Mouse (Mus musculus) urinary bladder, postnatal 25 days (tissue): ENCODE results near the gene Xlr4a.
A peak's percentile ranks its signal among the peaks of the same experiment; 100 is the strongest.
"Not testable (repeated sequence)": the region's sequence is repeated elsewhere in the genome, so short reads cannot be mapped to it uniquely, and the experiment has no call there.

Experiments
- DNase-seq: peaks from one replicate; pipeline ENCODE4 v3.0.0; 2022; ENCODE audit warnings: low spot score

Xlr4a gene

GRCm38 (mm10) chrX:73082267-73083055 is at the start of gene Xlr4a:
Gene Xlr4a (minus strand): TSS chrX:73082478.
- not testable (repeated sequence) for DNase-seq

- not testable (repeated sequence) for DNase-seq
Observed at GRCm38 (mm10) chrX:73122859-73123829, 40.9 kb upstream of the Xlr4a start.

- DNase-seq, result not testable (repeated sequence)
Observed at GRCm38 (mm10) chrX:73116747-73117146, 34.5 kb upstream of the Xlr4a start, which contains the start of gene Gm14685. Gene Gm14685 (plus strand): TSS chrX:73117047.

- DNase-seq, result not testable (repeated sequence)
Observed at GRCm38 (mm10) chrX:73096941-73097508, 14.7 kb upstream of the Xlr4a start, which contains the start of gene Xlr3a. Gene Xlr3a (minus strand): TSS chrX:73097095.

- DNase-seq, result not testable (repeated sequence)
Observed at GRCm38 (mm10) chrX:73066765-73067312, 15.4 kb downstream of the Xlr4a start.

- no peak for DNase-seq
Observed at GRCm38 (mm10) chrX:73064415-73064793, 17.9 kb downstream of the Xlr4a start, which contains the start of gene Pnma3. Gene Pnma3 (plus strand): TSS chrX:73064787.

GRCm38 (mm10) chrX:73063512-73064414 is 18.5 kb downstream of the Xlr4a start:
- no peak for DNase-seq

GRCm38 (mm10) chrX:73062323-73062722 is 20.0 kb downstream of the Xlr4a start:
- no peak for DNase-seq

GRCm38 (mm10) chrX:73061528-73061927 is 20.8 kb downstream of the Xlr4a start:
- DNase-seq, result no peak

- DNase-seq, result peak; percentile 87
Observed at GRCm38 (mm10) chrX:73053860-73054563, 28.3 kb downstream of the Xlr4a start.

- DNase-seq, result no peak
Observed at GRCm38 (mm10) chrX:73039666-73040065, 42.6 kb downstream of the Xlr4a start.

GRCm38 (mm10) chrX:73038831-73039230 is 43.4 kb downstream of the Xlr4a start:
- DNase-seq, result no peak

- DNase-seq, result no peak
Observed at GRCm38 (mm10) chrX:73037003-73037402, 45.3 kb downstream of the Xlr4a start, which contains the start of gene Pnma5. Gene Pnma5 (minus strand): TSS chrX:73037103.
